Mouse (Mus musculus): ENCODE results near the gene Ets1. TPM values are rescaled to one million over a fixed set of nuclear protein-coding genes. Genes with fewer than 3 reads are reported as not detected.
A peak's percentile ranks its signal among the peaks of the same experiment; 100 is the strongest.

Gene Ets1
- polyA plus RNA-seq, 1 experiment from 2014 or later, result 20.3 TPM

GRCm38 (mm10) chr9:32712383-32712910 is 76.4 kb downstream of the Ets1 start:
- no peak for ATAC-seq (replicated peaks)
- Histone ChIP-seq H3K9me3 (no peaks in the 10 kb centered on the region), H3K9ac (replicated peaks) (no peak overlapping the region), H3K27ac (replicated peaks) (no peak overlapping the region), H3K4me1 (peaks cover 14% of the 10 kb centered on the region), H3K27me3 (0 out of 2 replicates have a peak, but pooled peaks cover 3% of the 10 kb centered on the region), H3K36me3 (no peaks in the 10 kb centered on the region), H3K4me3 (no peak overlapping the region), H3K4me2 (replicated peaks) (no peak overlapping the region)
- 85% methylated on average over 7 of the region's 7 CpGs for WGBS

GRCm38 (mm10) chr9:32713106-32713505 is 77.1 kb downstream of the Ets1 start:
- Histone ChIP-seq H3K36me3 (no peaks in the 10 kb centered on the region), H3K9me3 (no peaks in the 10 kb centered on the region), H3K9ac (replicated peaks) (no peak overlapping the region), H3K4me2 (replicated peaks) (no peak overlapping the region), H3K4me3 (no peak overlapping the region), H3K27me3 (0 out of 2 replicates have a peak, but pooled peaks cover 3% of the 10 kb centered on the region), H3K27ac (replicated peaks) (no peak overlapping the region), H3K4me1 (peaks cover 18% of the 10 kb centered on the region)
- ATAC-seq (replicated peaks), result no peak
- WGBS, result 100% methylated on average over 1 of the region's 1 CpGs

GRCm38 (mm10) chr9:32713790-32714189 is 77.8 kb downstream of the Ets1 start:
- Histone ChIP-seq H3K27ac (replicated peaks) (no peak overlapping the region), H3K9me3 (no peaks in the 10 kb centered on the region), H3K4me2 (replicated peaks) (no peak overlapping the region), H3K27me3 (0 out of 2 replicates have a peak, but pooled peaks cover 3% of the 10 kb centered on the region), H3K4me3 (no peak overlapping the region), H3K36me3 (no peaks in the 10 kb centered on the region), H3K9ac (replicated peaks) (no peak overlapping the region), H3K4me1 (peaks cover 18% of the 10 kb centered on the region)
- no peak for ATAC-seq (replicated peaks)
- 67% methylated on average over 4 of the region's 4 CpGs for WGBS

- Histone ChIP-seq H3K27ac (replicated peaks) (no peak overlapping the region), H3K36me3 (no peaks in the 10 kb centered on the region), H3K4me3 (no peak overlapping the region), H3K9me3 (no peaks in the 10 kb centered on the region), H3K4me2 (replicated peaks) (no peak overlapping the region), H3K4me1 (peaks cover 18% of the 10 kb centered on the region), H3K27me3 (0 out of 2 replicates have a peak, but pooled peaks cover 3% of the 10 kb centered on the region), H3K9ac (replicated peaks) (no peak overlapping the region)
- WGBS, result 83% methylated on average over 7 of the region's 7 CpGs
- ATAC-seq (replicated peaks), result no peak
Observed at GRCm38 (mm10) chr9:32714487-32714886, 78.5 kb downstream of the Ets1 start.

- Histone ChIP-seq H3K4me3 (no peak overlapping the region), H3K36me3 (no peaks in the 10 kb centered on the region), H3K4me1 (peaks cover 18% of the 10 kb centered on the region), H3K27ac (replicated peaks) (no peak overlapping the region), H3K4me2 (replicated peaks) (no peak overlapping the region), H3K27me3 (0 out of 2 replicates have a peak, but pooled peaks cover 3% of the 10 kb centered on the region), H3K9me3 (no peaks in the 10 kb centered on the region), H3K9ac (replicated peaks) (no peak overlapping the region)
- 9% methylated on average over 9 of the region's 9 CpGs for WGBS
- ATAC-seq (replicated peaks), result no peak
Observed at GRCm38 (mm10) chr9:32715806-32716466, 79.9 kb downstream of the Ets1 start.

- Histone ChIP-seq H3K9ac (replicated peaks) (no peak overlapping the region), H3K4me2 (replicated peaks) (no peak overlapping the region), H3K27ac (replicated peaks) (0 out of 2 replicates have a peak overlapping the region, but pooled peaks have one; percentile 7), H3K36me3 (no peaks in the 10 kb centered on the region), H3K27me3 (0 out of 2 replicates have a peak, but pooled peaks cover 3% of the 10 kb centered on the region), H3K4me3 (no peak overlapping the region), H3K9me3 (no peaks in the 10 kb centered on the region), H3K4me1 (peaks cover 18% of the 10 kb centered on the region)
- no peak for ATAC-seq (replicated peaks)
- 53% methylated on average over 12 of the region's 12 CpGs for WGBS
Observed at GRCm38 (mm10) chr9:32717268-32717920, 81.4 kb downstream of the Ets1 start.

- Histone ChIP-seq H3K36me3 (no peaks in the 10 kb centered on the region), H3K9ac (replicated peaks) (no peak overlapping the region), H3K4me2 (replicated peaks) (no peak overlapping the region), H3K27me3 (0 out of 2 replicates have a peak, but pooled peaks cover 3% of the 10 kb centered on the region), H3K27ac (replicated peaks) (no peak overlapping the region), H3K4me3 (no peak overlapping the region), H3K4me1 (peaks cover 18% of the 10 kb centered on the region), H3K9me3 (no peaks in the 10 kb centered on the region)
- 68% methylated on average over 9 of the region's 9 CpGs for WGBS
- ATAC-seq (replicated peaks), result no peak
Observed at GRCm38 (mm10) chr9:32717931-32718820, 82.2 kb downstream of the Ets1 start.

- Histone ChIP-seq H3K9ac (replicated peaks) (no peak overlapping the region), H3K4me3 (no peak overlapping the region), H3K4me2 (replicated peaks) (no peak overlapping the region), H3K27ac (replicated peaks) (no peak overlapping the region), H3K27me3 (0 out of 2 replicates have a peak, but pooled peaks cover 3% of the 10 kb centered on the region), H3K9me3 (no peaks in the 10 kb centered on the region), H3K4me1 (peaks cover 18% of the 10 kb centered on the region), H3K36me3 (no peaks in the 10 kb centered on the region)
- no peak for ATAC-seq (replicated peaks)
- 91% methylated on average over 4 of the region's 4 CpGs for WGBS
Observed at GRCm38 (mm10) chr9:32718868-32719267, 82.8 kb downstream of the Ets1 start.

- 62% methylated on average over 3 of the region's 3 CpGs for WGBS
- Histone ChIP-seq H3K4me1 (peaks cover 18% of the 10 kb centered on the region), H3K4me2 (replicated peaks) (no peak overlapping the region), H3K27ac (replicated peaks) (no peak overlapping the region), H3K9ac (replicated peaks) (no peak overlapping the region), H3K36me3 (no peaks in the 10 kb centered on the region), H3K4me3 (no peak overlapping the region), H3K9me3 (no peaks in the 10 kb centered on the region), H3K27me3 (no peaks in the 10 kb centered on the region)
- no peak for ATAC-seq (replicated peaks)
Observed at GRCm38 (mm10) chr9:32719941-32720263, 83.9 kb downstream of the Ets1 start.

- peaks cover 18% of the 10 kb centered on the region for H3K4me1 ChIP-seq
- no peaks in the 10 kb centered on the region for H3K36me3 ChIP-seq
- no peak overlapping the region for H3K4me2 ChIP-seq (replicated peaks)
- WGBS, result 47% methylated on average over 12 of the region's 12 CpGs
- no peak overlapping the region for H3K9ac ChIP-seq (replicated peaks)
- ATAC-seq (replicated peaks), result no peak
- no peak overlapping the region for H3K4me3 ChIP-seq
- no peak overlapping the region for H3K27ac ChIP-seq (replicated peaks)
- no peaks in the 10 kb centered on the region for H3K27me3 ChIP-seq
- no peaks in the 10 kb centered on the region for H3K9me3 ChIP-seq
Observed at GRCm38 (mm10) chr9:32720264-32721031, 84.4 kb downstream of the Ets1 start.

- Histone ChIP-seq H3K4me1 (peaks cover 13% of the 10 kb centered on the region), H3K27me3 (no peaks in the 10 kb centered on the region), H3K4me3 (no peak overlapping the region), H3K9me3 (no peaks in the 10 kb centered on the region), H3K9ac (replicated peaks) (no peak overlapping the region), H3K4me2 (replicated peaks) (no peak overlapping the region), H3K27ac (replicated peaks) (no peak overlapping the region), H3K36me3 (no peaks in the 10 kb centered on the region)
- ATAC-seq (replicated peaks), result no peak
- WGBS, result 40% methylated on average over 2 of the region's 2 CpGs
Observed at GRCm38 (mm10) chr9:32721081-32721480, 85.1 kb downstream of the Ets1 start.
